Mouse (Mus musculus) myocyte (in vitro differentiated cells): ENCODE results near the gene Zfp687.

Source experiments
- CEBPB ChIP-seq: IDR thresholded peaks from 2 replicates; pipeline ENCODE4 v1.6.1; 2011; ENCODE audit warnings: mild to moderate bottlenecking, moderate library complexity; ENCODE audit not compliant: poor library complexity, insufficient read depth, severe bottlenecking
- E2F4 ChIP-seq: IDR thresholded peaks from one replicate; pipeline ENCODE4 v1.6.1; 2011; ENCODE audit warnings: mild to moderate bottlenecking, control low read depth, moderate library complexity; ENCODE audit not compliant: insufficient read depth
- MAX ChIP-seq: IDR thresholded peaks from one replicate; pipeline ENCODE4 v1.6.1; 2011; ENCODE audit warnings: low read depth, mild to moderate bottlenecking, control low read depth
- MYOD1 ChIP-seq, 3 experiments: IDR thresholded peaks; one replicate each; pipeline ENCODE4 v1.6.1; 2011; ENCODE audit warnings: control low read depth in 2 of 3, low read depth in 2 of 3, mild to moderate bottlenecking in 2 of 3, moderate library complexity in 1 of 3; ENCODE audit not compliant: insufficient read length in 2 of 3, control insufficient read depth in 1 of 3
- POLR2A ChIP-seq: IDR thresholded peaks from one replicate; pipeline ENCODE4 v1.6.1; 2011; ENCODE audit warnings: low read depth, mild to moderate bottlenecking, control low read depth, moderate library complexity; ENCODE audit not compliant: insufficient read length
- POLR2AphosphoS2 ChIP-seq: IDR thresholded peaks from one replicate; pipeline ENCODE4 v1.6.1; 2011; ENCODE audit warnings: low read depth, control low read depth; ENCODE audit not compliant: insufficient read length
- REST ChIP-seq: IDR thresholded peaks from one replicate; pipeline ENCODE4 v1.6.1; 2011; ENCODE audit warnings: mild to moderate bottlenecking, control low read depth, moderate library complexity; ENCODE audit not compliant: insufficient read depth, insufficient read length
- TCF12 ChIP-seq: IDR thresholded peaks from one replicate; pipeline ENCODE4 v1.6.1; 2011; ENCODE audit warnings: mild to moderate bottlenecking, control low read depth; ENCODE audit not compliant: poor library complexity, insufficient read depth, severe bottlenecking
- TCF3 ChIP-seq: IDR thresholded peaks from one replicate; pipeline ENCODE4 v1.6.1; 2011; ENCODE audit warnings: low read depth, control low read depth; ENCODE audit not compliant: insufficient read length
- USF1 ChIP-seq: IDR thresholded peaks from one replicate; pipeline ENCODE4 v1.6.1; 2011; ENCODE audit warnings: low read depth, mild to moderate bottlenecking, control low read depth, moderate library complexity

- peak; percentile 95 for TF ChIP-seq POLR2A
- no peak for TF ChIP-seq CEBPB
- peak; percentile 91 for TF ChIP-seq POLR2AphosphoS2
- no peak for TF ChIP-seq MAX
- TF ChIP-seq TCF12, result no peak
- peak in 2 of 3 experiments; percentile 53 to 79 for TF ChIP-seq MYOD1 (IDR thresholded peaks at IDR 0.05; ENCODE audit: control insufficient read depth in 1 of 3, insufficient read length in 2 of 3, low read depth in 2 of 3)
- TF ChIP-seq E2F4, result no peak
- no peak for TF ChIP-seq TCF3
- TF ChIP-seq REST, result no peak
- TF ChIP-seq USF1, result no peak
Observed at GRCm38 (mm10) chr3:95042166-95042837, 27.1 kb upstream of the Zfp687 start, which contains the start of gene Psmd4.
